Mouse (Mus musculus) adipocyte (in vitro differentiated cells): ENCODE data around the gene Adam15.

Experiments used
- DNase-seq: peaks from one replicate; pipeline ENCODE4 v3.0.0-alpha.2; 2016; ENCODE audit warnings: low spot score

Adam15 gene

GRCm38 (mm10) chr3:89322131-89322500, 27.7 kb downstream of the Adam15 start:
- no peak for DNase-seq

DNA sequence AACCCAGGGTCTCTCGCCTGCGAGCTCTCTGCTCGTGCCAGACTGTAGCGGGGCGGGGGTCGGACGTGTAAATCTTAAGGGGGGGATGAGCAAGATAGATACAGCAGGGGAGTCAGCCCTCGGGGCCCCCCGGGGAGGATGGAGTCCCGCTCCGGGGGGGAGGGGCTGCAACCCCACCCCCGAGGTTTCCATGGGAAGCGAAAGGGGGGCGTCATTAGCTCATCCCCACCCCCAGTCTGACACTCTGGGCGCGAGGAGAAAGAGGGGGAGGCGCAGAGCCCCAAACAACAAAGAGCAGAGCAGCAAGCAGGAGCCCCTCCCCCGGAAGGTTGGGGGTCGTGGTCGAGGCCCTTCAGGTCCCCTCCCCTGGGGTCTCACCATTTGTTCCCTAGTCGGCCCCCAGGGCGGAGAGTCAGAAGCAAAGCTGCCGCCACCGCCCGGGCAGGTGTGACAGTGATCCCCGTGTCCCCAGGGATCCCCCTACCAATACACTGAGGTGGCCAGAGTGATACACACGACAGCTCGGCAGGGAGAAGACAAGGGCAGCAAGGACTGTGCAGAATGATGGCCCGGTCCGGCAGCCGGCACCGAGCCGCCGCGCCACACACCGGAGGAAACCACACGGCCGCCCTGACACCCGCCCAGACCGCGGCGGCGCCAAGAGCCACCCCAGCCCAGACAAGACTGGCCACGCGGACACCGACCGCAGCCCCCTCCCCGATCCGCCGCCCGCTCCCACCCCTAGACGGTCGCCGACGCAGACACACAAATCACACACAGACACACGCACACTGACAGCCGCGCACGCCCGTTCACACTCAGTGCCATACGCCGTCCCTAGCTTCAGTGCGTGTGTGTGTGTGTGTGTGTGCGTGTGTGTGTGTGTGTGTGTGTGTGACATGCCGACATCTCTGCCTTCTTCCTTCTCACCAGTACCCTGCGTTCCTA, 28.3 kb downstream of the Adam15 start:
- DNase-seq: no peak

DNA sequence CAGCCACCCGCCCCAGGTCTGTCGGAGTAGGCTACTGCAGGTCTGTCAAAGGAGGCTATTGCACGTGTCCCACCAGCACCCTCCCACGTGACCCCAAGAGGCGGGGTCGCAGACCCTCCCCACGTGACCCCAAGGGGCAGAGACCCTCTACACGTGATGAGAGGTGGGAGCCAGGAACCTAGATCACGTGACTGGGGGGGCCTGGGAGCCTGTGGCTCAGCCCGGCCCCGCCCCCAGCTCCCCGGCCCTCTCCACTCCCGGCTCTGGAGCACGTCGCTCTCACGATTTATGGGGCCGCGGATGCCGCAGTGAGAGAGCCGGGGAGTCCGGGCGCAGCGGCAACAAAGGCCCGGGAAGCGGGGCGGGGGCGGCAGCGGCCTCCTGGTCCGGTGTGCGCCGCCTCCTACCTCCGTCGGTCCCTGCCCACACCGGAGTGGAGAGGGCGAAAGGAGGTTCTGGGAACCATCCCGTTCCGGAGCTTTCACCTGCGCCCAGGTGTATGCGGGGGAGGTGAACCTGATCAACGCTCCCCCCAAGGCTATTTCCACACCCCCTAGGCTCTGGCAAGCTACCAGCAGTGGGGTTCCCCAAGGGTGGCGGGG, 29.1 kb downstream of the Adam15 start:
- DNase-seq: no peak

DNA sequence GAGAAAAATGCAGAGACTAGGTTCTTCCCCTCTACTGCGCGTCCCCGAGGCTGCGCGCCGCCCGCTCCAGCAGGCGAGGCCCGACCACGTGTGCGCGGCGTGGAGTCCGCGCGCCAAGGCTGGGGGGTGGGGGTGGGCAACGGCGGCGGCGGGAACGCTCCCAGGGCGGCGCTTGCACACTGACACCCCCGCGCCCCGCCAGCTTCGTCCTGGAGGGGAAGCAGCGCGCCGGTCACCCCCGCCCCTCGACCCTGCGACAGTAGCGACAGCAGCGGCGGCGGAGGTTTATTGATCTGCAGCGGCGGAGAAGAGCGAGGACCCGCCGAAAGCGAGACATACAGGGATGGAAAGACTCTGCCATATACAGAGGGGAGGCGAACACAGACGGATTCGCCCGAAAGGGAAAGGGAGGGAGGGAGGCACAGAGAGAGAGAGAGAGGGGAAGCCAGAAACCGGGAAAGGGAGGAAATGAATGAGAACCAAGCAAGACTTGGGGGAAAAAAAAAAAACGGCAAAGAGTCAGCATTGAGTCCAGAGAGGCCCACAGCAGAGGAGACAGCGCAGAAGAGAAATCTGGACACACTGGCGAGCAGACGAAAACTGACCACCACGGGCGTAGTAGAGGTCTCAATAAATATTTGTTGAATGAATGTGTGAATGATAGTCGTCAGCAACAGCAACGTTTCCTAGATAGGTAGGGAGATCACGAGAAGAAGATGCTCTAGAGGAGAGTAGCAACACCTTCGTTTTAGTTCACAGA, 30.0 kb downstream of the Adam15 start:
- no peak for DNase-seq

GRCm38 (mm10) chr3:89318971-89319590, 30.7 kb downstream of the Adam15 start:
- no peak for DNase-seq

DNA sequence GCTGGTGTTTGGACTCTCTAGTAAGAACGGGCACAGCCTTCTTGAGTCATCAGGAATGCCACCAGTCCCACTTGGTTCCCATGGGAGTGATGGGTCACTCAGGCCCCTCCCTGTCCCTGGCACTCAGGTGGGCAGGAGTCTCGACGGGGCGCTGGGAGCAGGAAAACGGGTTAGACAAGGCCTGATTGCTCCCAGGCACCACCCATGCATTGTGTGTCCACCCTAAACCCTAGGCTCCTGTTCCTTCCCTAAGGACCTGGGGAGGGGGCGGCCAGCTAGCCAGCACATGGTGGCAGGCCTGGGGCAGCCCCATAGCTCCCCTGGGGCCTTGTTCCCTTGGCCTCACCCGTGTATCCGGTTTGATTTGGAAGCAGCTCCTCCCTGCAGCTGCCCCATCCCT, 31.5 kb downstream of the Adam15 start:
- no peak for DNase-seq

DNA sequence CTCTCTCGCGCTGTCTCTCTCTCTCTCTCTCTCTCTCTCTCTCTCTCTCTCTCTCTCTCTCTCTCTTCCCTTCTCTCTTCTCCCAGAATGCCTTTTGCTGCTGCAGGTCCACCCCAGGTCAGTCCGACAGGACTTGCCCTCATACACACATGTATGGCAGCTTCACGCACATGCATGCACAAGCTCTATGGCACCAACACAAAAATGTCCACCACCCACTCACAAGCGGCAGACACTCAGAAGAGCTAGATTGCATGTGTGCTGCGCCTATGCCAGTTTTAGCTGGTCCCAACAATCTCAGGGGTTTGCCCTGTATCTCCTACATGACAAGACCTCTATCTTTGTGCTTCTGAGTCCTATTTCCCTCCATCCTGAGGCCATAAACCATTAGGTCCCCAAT, 32.5 kb downstream of the Adam15 start:
- no peak for DNase-seq

DNA sequence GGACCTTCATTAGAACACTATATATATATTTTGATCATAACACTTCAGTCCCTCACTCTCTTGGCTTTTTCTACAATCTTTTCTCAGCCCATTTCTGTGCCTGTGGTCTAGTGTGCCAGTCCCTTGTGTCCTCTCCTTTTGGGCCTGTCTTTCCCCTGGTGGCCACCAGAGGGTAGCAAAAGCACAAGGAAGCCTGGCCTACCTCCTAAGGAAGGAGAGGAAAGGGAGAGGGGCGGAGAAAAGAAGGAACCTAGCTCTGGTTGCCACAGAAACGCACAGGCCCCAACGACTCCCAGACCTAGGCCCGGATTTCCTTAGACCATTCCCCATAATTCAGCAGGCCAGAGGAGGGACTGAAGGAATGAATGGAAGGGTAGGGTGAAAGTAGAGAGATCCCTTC, 33.0 kb downstream of the Adam15 start:
- peak; percentile 93 for DNase-seq

DNA sequence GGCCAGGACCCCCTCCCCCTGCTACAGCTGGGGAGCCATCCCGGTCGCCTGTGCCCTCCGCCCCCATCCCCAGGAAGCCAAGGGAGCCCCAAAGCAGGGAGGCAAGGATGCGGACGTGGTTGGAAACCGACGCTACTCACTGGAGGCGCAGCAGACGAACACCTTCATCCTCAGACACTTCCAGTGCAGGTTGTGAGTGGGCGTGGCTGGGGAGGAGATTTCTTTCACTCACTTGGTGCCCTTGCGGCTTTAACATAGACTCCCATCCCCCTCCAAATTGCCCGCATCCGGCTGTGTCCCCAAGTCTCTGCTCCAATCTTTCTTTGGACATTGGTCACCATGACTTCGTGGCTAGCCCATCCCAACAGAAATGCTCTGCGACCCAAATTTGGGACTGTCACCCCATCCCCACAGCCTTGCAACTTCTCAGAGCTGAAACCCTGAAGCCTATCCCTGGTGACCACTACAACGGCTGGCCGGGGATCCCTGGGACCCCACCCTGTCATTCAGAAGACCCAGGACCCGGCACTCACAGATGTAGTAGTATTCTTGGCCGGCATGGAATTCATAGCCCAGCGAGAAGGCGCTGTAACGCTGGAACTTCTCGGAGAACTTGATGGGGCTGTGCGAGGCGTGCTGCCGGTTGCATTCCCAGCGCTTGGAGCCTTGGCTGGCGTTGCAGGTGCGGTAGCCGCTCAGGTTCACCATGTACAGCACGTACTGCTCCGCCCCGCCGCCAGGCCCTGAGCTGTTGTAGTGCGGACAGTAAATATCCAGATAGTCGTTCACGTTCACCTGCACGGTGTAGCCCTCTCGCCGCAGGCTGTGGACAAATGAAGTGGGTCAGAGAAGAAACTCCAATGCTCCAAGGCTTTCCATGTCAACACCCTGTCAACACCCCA, 33.6 kb downstream of the Adam15 start:
- DNase-seq: no peak

DNA sequence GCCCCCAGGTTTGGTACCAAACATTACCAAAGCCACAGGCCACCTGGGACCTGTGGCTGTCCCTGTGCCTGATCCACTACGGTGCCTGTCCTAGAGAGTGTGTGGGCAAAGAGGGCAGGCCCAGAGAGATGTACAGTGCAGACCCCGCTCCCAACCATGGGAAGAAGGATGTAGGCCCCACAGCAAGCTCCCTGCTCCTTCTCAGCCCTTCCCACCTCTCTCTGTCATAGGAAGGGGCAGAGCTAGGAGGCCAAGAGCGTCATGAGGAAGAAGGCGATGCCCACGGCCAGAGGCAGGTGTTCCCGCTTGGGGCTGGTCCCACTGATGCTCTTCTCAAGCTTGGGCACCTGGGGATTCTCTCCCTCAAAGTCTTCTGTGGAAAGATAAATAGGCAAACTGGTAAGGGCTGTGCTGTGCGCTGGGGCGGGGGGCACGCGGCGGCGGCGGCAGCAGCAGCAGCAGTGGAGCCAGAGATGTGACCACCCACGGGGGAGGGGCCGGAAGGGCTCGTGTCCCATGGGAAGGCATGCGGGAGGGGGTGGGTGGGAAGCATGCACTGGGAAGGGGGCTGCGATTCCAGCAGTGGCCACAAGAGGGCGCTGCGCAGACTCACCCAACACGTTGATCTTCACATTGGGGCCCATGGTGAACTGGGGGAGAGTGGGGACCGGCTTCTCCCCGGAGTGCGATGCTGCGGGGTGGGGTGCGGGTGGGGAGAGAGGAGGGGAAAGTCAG, 34.4 kb downstream of the Adam15 start:
- peak; percentile 44 for DNase-seq

GRCm38 (mm10) chr3:89314791-89315190, 35.0 kb downstream of the Adam15 start:
- no peak for DNase-seq

DNA sequence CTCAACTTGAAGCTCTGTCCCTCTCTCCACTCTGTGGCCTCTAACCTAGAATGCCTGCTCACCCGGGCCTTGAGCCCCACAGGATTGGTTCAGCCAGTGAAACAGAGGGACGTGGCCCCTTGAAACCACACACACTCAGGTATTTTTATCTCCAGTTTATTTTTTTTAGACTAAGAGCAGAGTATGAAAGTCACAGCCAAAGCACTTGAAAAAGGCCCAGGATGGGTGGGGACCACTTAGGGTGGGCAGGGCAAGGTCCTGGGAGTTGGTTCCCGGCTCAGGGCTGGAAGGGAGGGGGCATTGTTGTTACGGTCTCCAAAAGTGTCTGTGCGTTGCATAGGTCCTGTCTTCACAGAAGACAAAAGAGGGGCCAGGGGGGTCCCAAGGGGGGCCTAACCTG, 35.5 kb downstream of the Adam15 start:
- DNase-seq: no peak

GRCm38 (mm10) chr3:89308089-89308488, 41.7 kb downstream of the Adam15 start:
- DNase-seq: peak; percentile 86

- DNase-seq: peak; percentile 92
Observed at GRCm38 (mm10) chr3:89305551-89306325, 44.1 kb downstream of the Adam15 start.

DNA sequence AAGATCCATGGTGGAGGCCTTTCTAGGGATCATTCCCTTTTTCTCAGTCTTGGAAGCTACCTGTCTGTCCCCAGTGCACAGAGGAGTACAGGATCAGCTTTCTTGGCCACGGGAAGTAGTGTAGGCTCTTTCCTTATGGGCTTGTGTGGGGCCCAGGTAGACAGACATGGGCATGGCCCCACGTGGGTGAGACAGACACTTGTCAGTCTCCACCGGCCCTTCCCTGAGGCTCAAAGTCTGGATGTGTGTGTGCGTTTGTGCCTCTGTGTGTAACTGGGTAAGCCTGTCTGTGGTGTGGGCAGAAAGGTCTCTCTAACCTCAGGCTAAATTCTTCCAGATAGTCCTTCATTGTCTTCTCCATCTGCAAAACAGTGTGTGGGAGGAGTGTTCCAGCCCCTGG, 44.7 kb downstream of the Adam15 start:
- no peak for DNase-seq

GRCm38 (mm10) chr3:89304440-89304839, 45.4 kb downstream of the Adam15 start:
- DNase-seq: no peak

- DNase-seq: no peak
Observed at GRCm38 (mm10) chr3:89300514-89300913, 49.3 kb downstream of the Adam15 start.

GRCm38 (mm10) chr3:89300071-89300470, 49.7 kb downstream of the Adam15 start:
- no peak for DNase-seq

GRCm38 (mm10) chr3:89299499-89299898, 50.3 kb downstream of the Adam15 start:
- no peak for DNase-seq

DNA sequence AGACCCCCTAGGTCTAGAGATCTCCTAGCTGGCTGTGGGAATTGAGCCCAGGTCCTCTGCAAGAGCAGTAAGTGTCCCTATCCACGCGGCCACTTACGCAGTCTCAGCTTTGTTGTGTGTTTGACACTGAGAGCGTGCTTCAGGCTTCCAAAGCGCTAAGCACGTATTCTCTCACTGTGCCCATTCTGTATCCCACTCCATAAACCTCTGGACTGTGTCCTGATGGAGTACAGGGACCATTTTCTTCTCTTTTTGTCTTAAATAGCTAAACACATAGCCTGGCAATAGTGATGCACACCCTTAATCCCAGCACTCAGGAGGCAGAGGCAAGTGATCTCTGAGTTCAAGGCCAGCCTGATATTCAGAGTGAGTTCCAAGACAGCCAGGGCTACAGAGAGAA, 50.9 kb downstream of the Adam15 start:
- DNase-seq: no peak
